Mouse (Mus musculus) MEL (cell line): ENCODE results near the gene Krt25. TPM values are rescaled to one million over a fixed set of nuclear protein-coding genes. Genes with fewer than 3 reads are reported as not detected.

Experiments used
- DNase-seq: peaks from one replicate; pipeline ENCODE4 v3.0.0; 2011; ENCODE audit warnings: low read depth, low spot score
- H3K27ac ChIP-seq: 2 replicates; pipeline ENCODE4 v1.5.1; 2012; ENCODE audit warnings: low read depth, mild to moderate bottlenecking, control low read depth, low read length, moderate library complexity; ENCODE audit not compliant: control insufficient read depth
- H3K27me3 ChIP-seq, 2 experiments: fragments of 150-350 bp in 1 of 2; sonication (generic) in 1 of 2; 2 replicates each; pipeline ENCODE4 v1.6.1; 2012; ENCODE audit warnings: low read length in 2 of 2, mild to moderate bottlenecking in 2 of 2, improper control_type of control experiment in 1 of 2, moderate library complexity in 1 of 2; ENCODE audit not compliant: insufficient read depth in 2 of 2, control insufficient read depth in 1 of 2
- H3K36me3 ChIP-seq, 2 experiments: 2 replicates each; pipeline ENCODE4 v1.6.1; 2012 to 2014; ENCODE audit warnings: low read length in 2 of 2, improper control_type of control experiment in 1 of 2, inconsistent platforms in 1 of 2, mild to moderate bottlenecking in 1 of 2; ENCODE audit not compliant: insufficient read depth in 2 of 2, control insufficient read depth in 1 of 2
- H3K4me1 ChIP-seq, 2 experiments: fragments of 150-350 bp in 1 of 2; sonication (generic) in 1 of 2; 2 replicates each; pipeline ENCODE4 v1.6.1; 2012; ENCODE audit warnings: low read length in 2 of 2, improper control_type of control experiment in 1 of 2, mild to moderate bottlenecking in 1 of 2; ENCODE audit not compliant: insufficient read depth in 2 of 2, control insufficient read depth in 1 of 2
- H3K4me3 ChIP-seq, 2 experiments: fragments of 150-350 bp in 1 of 2; sonication (generic) in 1 of 2; 2 replicates each; pipeline ENCODE4 v1.5.1; 2012; ENCODE audit warnings: low read depth in 2 of 2, low read length in 2 of 2, mild to moderate bottlenecking in 2 of 2, moderate library complexity in 2 of 2, control low read depth in 1 of 2, improper control_type of control experiment in 1 of 2; ENCODE audit not compliant: control insufficient read depth in 1 of 2, insufficient read depth in 1 of 2
- H3K79me2 ChIP-seq: 2 replicates; pipeline ENCODE4 v1.6.1; 2012; ENCODE audit warnings: mild to moderate bottlenecking, low read length, moderate library complexity; ENCODE audit not compliant: control insufficient read depth, poor library complexity, insufficient read depth
- H3K9ac ChIP-seq: 2 replicates; pipeline ENCODE4 v1.6.1; 2012; ENCODE audit warnings: low read depth, mild to moderate bottlenecking, control low read depth, low read length, moderate library complexity; ENCODE audit not compliant: control insufficient read depth, poor library complexity, severe bottlenecking
- H3K9me3 ChIP-seq: fragments of 150-350 bp; sonication (generic); replicated peaks from 2 replicates; pipeline ENCODE4 v1.6.1; 2012; ENCODE audit warnings: mild to moderate bottlenecking, low read length, improper control_type of control experiment, moderate library complexity; ENCODE audit not compliant: insufficient read depth
- BHLHE40 ChIP-seq: IDR thresholded peaks from 2 replicates; pipeline ENCODE4 v1.6.1; 2012; ENCODE audit warnings: low read depth, mild to moderate bottlenecking, inconsistent platforms, low read length, improper control_type of control experiment, borderline replicate concordance
- CHD2 ChIP-seq: IDR thresholded peaks from 2 replicates; pipeline ENCODE4 v1.6.1; 2011; ENCODE audit warnings: low read length, improper control_type of control experiment
- CTCF ChIP-seq, 3 experiments: IDR thresholded peaks in 2 of 3; conservative IDR thresholded peaks in 1 of 3; 2 replicates each; pipeline ENCODE4 v1.5.1; 2011 to 2012; ENCODE audit warnings: low read length in 3 of 3, low read depth in 2 of 3, mild to moderate bottlenecking in 2 of 3, improper control_type of control experiment in 1 of 3, inconsistent platforms in 1 of 3, mixed read lengths in 1 of 3, moderate library complexity in 1 of 3; ENCODE audit not compliant: control insufficient read depth in 1 of 3, insufficient read depth in 1 of 3, poor library complexity in 1 of 3, severe bottlenecking in 1 of 3
- E2F4 ChIP-seq: IDR thresholded peaks from 2 replicates; pipeline ENCODE4 v1.6.1; 2011; ENCODE audit warnings: low read depth, low read length, improper control_type of control experiment, borderline replicate concordance
- ELF1 ChIP-seq: IDR thresholded peaks from 2 replicates; pipeline ENCODE4 v1.6.1; 2014; ENCODE audit warnings: low read depth, mild to moderate bottlenecking, inconsistent platforms, low read length, improper control_type of control experiment, moderate library complexity
- GABPA ChIP-seq: IDR thresholded peaks from 2 replicates; pipeline ENCODE4 v1.6.1; 2012; ENCODE audit warnings: low read depth, mild to moderate bottlenecking, inconsistent platforms, low read length, improper control_type of control experiment, moderate library complexity
- HCFC1 ChIP-seq: IDR thresholded peaks from 2 replicates; pipeline ENCODE4 v1.6.1; 2012; ENCODE audit warnings: low read depth, mild to moderate bottlenecking, inconsistent platforms, low read length, improper control_type of control experiment, moderate library complexity
- JUND ChIP-seq: IDR thresholded peaks from 2 replicates; pipeline ENCODE4 v1.6.1; 2011; ENCODE audit warnings: low read depth, mild to moderate bottlenecking, improper control_type of control experiment, low read length
- MAFK ChIP-seq: IDR thresholded peaks from 2 replicates; pipeline ENCODE4 v1.6.1; 2011; ENCODE audit warnings: low read depth, mild to moderate bottlenecking, low read length, improper control_type of control experiment, borderline replicate concordance
- MXI1 ChIP-seq: IDR thresholded peaks from 2 replicates; pipeline ENCODE4 v1.6.1; 2011; ENCODE audit warnings: mild to moderate bottlenecking, low read depth, low read length, improper control_type of control experiment
- MYB ChIP-seq: IDR thresholded peaks from 2 replicates; pipeline ENCODE4 v1.6.1; 2011; ENCODE audit warnings: mild to moderate bottlenecking, low read depth, low read length, improper control_type of control experiment
- MYC ChIP-seq: IDR thresholded peaks from 2 replicates; pipeline ENCODE4 v1.6.1; 2011; ENCODE audit warnings: low read depth, mild to moderate bottlenecking, low read length, improper control_type of control experiment, moderate library complexity
- NELFE ChIP-seq: IDR thresholded peaks from 2 replicates; pipeline ENCODE4 v1.6.1; 2011; ENCODE audit warnings: low read depth, low read length, improper control_type of control experiment
- POLR2A ChIP-seq, 2 experiments: IDR thresholded peaks; 2 replicates each; pipeline ENCODE4 v1.6.1; 2011 to 2012; ENCODE audit warnings: low read length in 2 of 2, mild to moderate bottlenecking in 2 of 2, control low read depth in 1 of 2, improper control_type of control experiment in 1 of 2, low read depth in 1 of 2, moderate library complexity in 1 of 2; ENCODE audit not compliant: control insufficient read depth in 1 of 2, insufficient read depth in 1 of 2, poor library complexity in 1 of 2
- POLR2AphosphoS2 ChIP-seq: IDR thresholded peaks from 2 replicates; pipeline ENCODE4 v1.6.1; 2011; ENCODE audit warnings: low read length, improper control_type of control experiment
- RAD21 ChIP-seq: IDR thresholded peaks from 2 replicates; pipeline ENCODE4 v1.6.1; 2011; ENCODE audit warnings: mild to moderate bottlenecking, low read depth, low read length, improper control_type of control experiment
- RCOR1 ChIP-seq: IDR thresholded peaks from 2 replicates; pipeline ENCODE4 v1.6.1; 2012; ENCODE audit warnings: low read depth, mild to moderate bottlenecking, inconsistent platforms, low read length, improper control_type of control experiment
- SIN3A ChIP-seq: IDR thresholded peaks from 2 replicates; pipeline ENCODE4 v1.6.1; 2012; ENCODE audit warnings: low read length, improper control_type of control experiment, inconsistent platforms
- TAL1 ChIP-seq: IDR thresholded peaks from 2 replicates; pipeline ENCODE4 v1.6.1; 2012; ENCODE audit warnings: mild to moderate bottlenecking, inconsistent platforms, low read length, moderate library complexity, mixed read lengths
- TCF12 ChIP-seq: IDR thresholded peaks from 2 replicates; pipeline ENCODE4 v1.6.1; 2014; ENCODE audit warnings: low read depth, mild to moderate bottlenecking, inconsistent platforms, low read length, improper control_type of control experiment, moderate library complexity
- UBTF ChIP-seq: IDR thresholded peaks from 2 replicates; pipeline ENCODE4 v1.6.1; 2012; ENCODE audit warnings: low read depth, mild to moderate bottlenecking, inconsistent platforms, low read length, improper control_type of control experiment, moderate library complexity, borderline replicate concordance; ENCODE audit not compliant: insufficient read depth
- USF1 ChIP-seq: IDR thresholded peaks from 2 replicates; pipeline ENCODE4 v1.6.1; 2014; ENCODE audit warnings: low read depth, mild to moderate bottlenecking, inconsistent platforms, low read length, improper control_type of control experiment, moderate library complexity
- USF2 ChIP-seq, 2 experiments: IDR thresholded peaks; 2 replicates each; pipeline ENCODE4 v1.6.1; 2011 to 2012; ENCODE audit warnings: improper control_type of control experiment in 2 of 2, low read length in 2 of 2, borderline replicate concordance in 1 of 2, inconsistent platforms in 1 of 2, low read depth in 1 of 2, mild to moderate bottlenecking in 1 of 2; ENCODE audit not compliant: insufficient read depth in 1 of 2
- ZC3H11A ChIP-seq: IDR thresholded peaks from 2 replicates; pipeline ENCODE4 v1.6.1; 2012; ENCODE audit warnings: low read depth, mild to moderate bottlenecking, inconsistent platforms, low read length, improper control_type of control experiment
- ZKSCAN1 ChIP-seq: IDR thresholded peaks from 2 replicates; pipeline ENCODE4 v1.6.1; 2012; ENCODE audit warnings: low read depth, mild to moderate bottlenecking, inconsistent platforms, low read length, improper control_type of control experiment, moderate library complexity
- polyA plus RNA-seq, 2 experiments: library from polyadenylated mRNA; stranded (reverse) in 1 of 2; unstranded in 1 of 2; fragments of >175 nt in 1 of 2; fragments of >200 nt in 1 of 2; gene quantifications; 2 replicates each; pipeline versions ENCODE4 v1.2.1 to v1.2.4; 2012; ENCODE audit warnings: low replicate concordance in 2 of 2, low read depth in 1 of 2; ENCODE audit not compliant: insufficient read length in 2 of 2, insufficient read depth in 1 of 2, missing spikeins in 1 of 2
- total RNA-seq: library from RNA; depleted of rRNA; stranded (reverse); fragments of 300-350 nt; gene quantifications from 2 replicates; pipeline ENCODE4 v1.2.3, GENCODE M21; 2012

Krt25 gene
- total and polyA plus RNA-seq, 3 experiments, result not detected

- DNase-seq, result no peak
- Histone ChIP-seq H3K79me2 (no peaks in the 10 kb centered on the region), H3K4me1 (no peaks in the 10 kb centered on the region), H3K9me3 (no peaks in the 10 kb centered on the region), H3K9ac (no peak overlapping the region), H3K27me3 (peaks cover 2 to 9% of the 10 kb centered on the region in 2 experiments; a peak in 3 of 4 replicates), H3K4me3 (no peak overlapping the region), H3K27ac (no peak overlapping the region), H3K36me3 (no peaks in the 10 kb centered on the region)
- TF ChIP-seq RAD21, result no peak
- no peak for TF ChIP-seq POLR2AphosphoS2
- TF ChIP-seq MAFK, result no peak
- no peak for TF ChIP-seq UBTF
- TF ChIP-seq NELFE, result no peak
- TF ChIP-seq TAL1, result no peak
- TF ChIP-seq JUND, result no peak
- TF ChIP-seq MXI1, result no peak
- TF ChIP-seq TCF12, result no peak
Measured at GRCm38 (mm10) chr11:99339299-99339847, 16.6 kb upstream of the Krt25 start.

- Histone ChIP-seq H3K9me3 (no peaks in the 10 kb centered on the region), H3K4me3 (no peak within 1 kb of the TSS), H3K36me3 (no peaks in the 10 kb centered on the region), H3K27ac (no peak within 1 kb of the TSS)
- DNase-seq, result no peak
- no peak for TF ChIP-seq GABPA
- no peak for TF ChIP-seq JUND
- no peak for TF ChIP-seq TAL1
- no peak for TF ChIP-seq CHD2
- no peak for TF ChIP-seq SIN3A
- no peak for TF ChIP-seq ZC3H11A
- TF ChIP-seq CTCF (IDR thresholded peaks at IDR 0.05 in 2 of 3, conservative IDR thresholded peaks at IDR 0.05 in 1 of 3; ENCODE audit: control insufficient read depth in 1 of 3, insufficient read depth in 1 of 3, low read depth in 2 of 3, low read length in 3 of 3, poor library complexity in 1 of 3, severe bottlenecking in 1 of 3), result no peak
- TF ChIP-seq ZKSCAN1, result no peak
- no peak for TF ChIP-seq POLR2A (IDR thresholded peaks at IDR 0.05; ENCODE audit: control insufficient read depth in 1 of 2, insufficient read depth in 1 of 2, low read depth in 1 of 2, low read length in 2 of 2, poor library complexity in 1 of 2)
- no peak for TF ChIP-seq RCOR1
- no peak for TF ChIP-seq ELF1
- no peak for TF ChIP-seq UBTF
- TF ChIP-seq USF1, result no peak
- TF ChIP-seq MYB, result no peak
- TF ChIP-seq E2F4, result no peak
- TF ChIP-seq MYC, result no peak
- no peak for TF ChIP-seq HCFC1
- TF ChIP-seq MAFK, result no peak
- no peak for TF ChIP-seq BHLHE40
- TF ChIP-seq USF2 (IDR thresholded peaks at IDR 0.05; ENCODE audit: borderline replicate concordance in 1 of 2, insufficient read depth in 1 of 2, low read depth in 1 of 2, low read length in 2 of 2), result no peak
- TF ChIP-seq, all 39 proteins: peak for 0
- no peak within 1 kb of the TSS for H3K9ac ChIP-seq
- H3K27me3 ChIP-seq, result peaks cover 0 to 6% of the 10 kb centered on the region in 2 experiments; a peak in 3 of 4 replicates
- no peaks in the 10 kb centered on the region for H3K4me1 ChIP-seq
- no peaks in the 10 kb centered on the region for H3K79me2 ChIP-seq
Measured at GRCm38 (mm10) chr11:99337866-99338265, 15.1 kb upstream of the Krt25 start, which contains the start of gene Krt26. Gene Krt26, minus strand, starts transcription at chr11:99337966.
